ENCODE assay signal across 9 mouse cellular contexts in the genomic region with DNA sequence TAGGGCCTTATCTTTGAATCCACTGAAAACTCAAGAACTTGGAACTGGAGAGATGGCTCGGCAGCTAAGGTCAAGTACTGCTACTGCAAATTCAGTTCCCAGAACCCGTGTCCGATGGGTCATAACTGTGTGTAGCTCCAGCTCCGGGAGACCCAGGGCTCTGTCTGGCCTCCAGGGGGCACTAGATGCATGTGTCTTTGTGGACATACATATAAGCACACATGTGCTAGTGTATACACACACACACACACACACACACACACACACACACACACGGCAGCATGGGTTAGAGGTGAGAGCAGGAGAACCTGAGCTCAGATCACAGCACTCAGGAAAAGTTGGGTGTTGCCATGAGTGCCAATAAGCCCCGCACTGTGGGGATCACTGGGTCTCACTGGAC. TPM values are rescaled to one million over a fixed set of nuclear protein-coding genes. Genes with fewer than 3 reads are reported as not detected.
DNase-seq lines count a peak whose midpoint lies in the region; ATAC-seq and TF ChIP-seq lines count a peak whose summit lies in the region.
"Had no signal": no experiment of that assay in that cellular context is flagged by ENCODE, and none has a peak within 500 bp of the region (broad histone marks: within the 10 kb centered on the region; RNA-seq: fewer than 3 reads in every experiment).

No protein-coding gene starts in this region.

- H3K4me3 ChIP-seq in intestine, embryonic 14.5 days (ENCODE audit: low read depth, low read length), result no peak overlapping the region
- no peak overlapping the region for H3K4me3 ChIP-seq in intestine, embryonic 15.5 days (replicated peaks)
- no peak overlapping the region for H3K4me3 ChIP-seq in ES-Bruce4 (ENCODE audit: low read depth, low read length)
- H3K4me3 ChIP-seq: limb, embryonic 12.5 days had no signal

- H3K9ac ChIP-seq in intestine, embryonic 14.5 days (ENCODE audit: low read length), result no peak overlapping the region
- no peak overlapping the region for H3K9ac ChIP-seq in intestine, embryonic 15.5 days
- H3K9ac ChIP-seq in ES-Bruce4 (ENCODE audit: low read depth, poor library complexity, severe bottlenecking), result no peak overlapping the region
- H3K9ac ChIP-seq: limb, embryonic 12.5 days had no signal

- no peaks in the 10 kb centered on the region for H3K27me3 ChIP-seq in intestine, embryonic 14.5 days (replicated peaks; ENCODE audit: control insufficient read depth, insufficient read depth, low read length)
- no peaks in the 10 kb centered on the region for H3K27me3 ChIP-seq in intestine, embryonic 15.5 days (replicated peaks)
- H3K27me3 ChIP-seq in ES-Bruce4 (ENCODE audit: control insufficient read depth, insufficient read depth, low read length, poor library complexity, severe bottlenecking), result no peaks in the 10 kb centered on the region
- H3K27me3 ChIP-seq: limb, embryonic 12.5 days had no signal

- DNase-seq in intestine, embryonic 14.5 days (ENCODE audit: low spot score), result no peak
- DNase-seq in adrenal gland, postnatal 36 days, result peak; percentile 65 to 78
- DNase-seq in kidney, postnatal 14 days, result peak; percentile 29
- DNase-seq in frontal cortex, postnatal 10 days (ENCODE audit: low spot score in 2 of 2), result no peak
- no peak for DNase-seq in left cerebral cortex, adult 8-10 months (ENCODE audit: low spot score in 2 of 2)
- no peak for DNase-seq in cerebellum, postnatal 4 days (ENCODE audit: low spot score in 2 of 2)

- WGBS in intestine, embryonic 14.5 days, result 83% methylated on average over 6 of the region's 6 CpGs
- WGBS in intestine, embryonic 15.5 days, result 78% methylated on average over 6 of the region's 6 CpGs

- no peaks in the 10 kb centered on the region for H3K9me3 ChIP-seq in intestine, embryonic 14.5 days (ENCODE audit: control insufficient read depth, low read length)
- H3K9me3 ChIP-seq in intestine, embryonic 15.5 days, result no peaks in the 10 kb centered on the region
- no peaks in the 10 kb centered on the region for H3K9me3 ChIP-seq in ES-Bruce4 (replicated peaks; ENCODE audit: control insufficient read depth, insufficient read depth, low read length, poor library complexity, severe bottlenecking)
- H3K9me3 ChIP-seq: limb, embryonic 12.5 days had no signal

- peak; percentile 45 for TF ChIP-seq CTCF in ES-Bruce4 (IDR thresholded peaks at IDR 0.05; ENCODE audit: low read depth, low read length)

- ATAC-seq in intestine, embryonic 14.5 days (replicated peaks; ENCODE audit: low FRiP score, low TSS enrichment, low read depth), result 0 out of 2 replicates have a peak, but pooled peaks have one; percentile 32
- ATAC-seq in intestine, embryonic 15.5 days, result no peak

- no peak overlapping the region for H3K27ac ChIP-seq in intestine, embryonic 14.5 days (ENCODE audit: low read depth)
- H3K27ac ChIP-seq in intestine, embryonic 15.5 days, result no peak overlapping the region
- no peak overlapping the region for H3K27ac ChIP-seq in ES-Bruce4 (ENCODE audit: insufficient read depth, low read length)
- H3K27ac ChIP-seq: limb, embryonic 12.5 days had no signal

- TF ChIP-seq EP300 in ES-Bruce4 (IDR thresholded peaks at IDR 0.05; ENCODE audit: insufficient read depth, low read depth, low read length), result no peak

- H3K4me2 ChIP-seq in intestine, embryonic 14.5 days (ENCODE audit: low read length), result no peak overlapping the region
- no peak overlapping the region for H3K4me2 ChIP-seq in intestine, embryonic 15.5 days (replicated peaks)
- H3K4me2 ChIP-seq: limb, embryonic 12.5 days had no signal

- no peaks in the 10 kb centered on the region for H3K36me3 ChIP-seq in intestine, embryonic 14.5 days (ENCODE audit: control insufficient read depth, insufficient read depth, low read length)
- no peaks in the 10 kb centered on the region for H3K36me3 ChIP-seq in intestine, embryonic 15.5 days
- H3K36me3 ChIP-seq in ES-Bruce4 (ENCODE audit: control insufficient read depth, insufficient read depth, low read length, poor library complexity, severe bottlenecking), result no peaks in the 10 kb centered on the region
- H3K36me3 ChIP-seq: limb, embryonic 12.5 days had no signal

- H3K4me1 ChIP-seq in intestine, embryonic 14.5 days (replicated peaks; ENCODE audit: control insufficient read depth, insufficient read depth, low read length), result no peaks in the 10 kb centered on the region
- H3K4me1 ChIP-seq in intestine, embryonic 15.5 days (replicated peaks), result no peaks in the 10 kb centered on the region
- H3K4me1 ChIP-seq in ES-Bruce4 (ENCODE audit: control insufficient read depth, insufficient read depth, low read length), result no peaks in the 10 kb centered on the region

- no peak for TF ChIP-seq POLR2A in ES-Bruce4 (IDR thresholded peaks at IDR 0.05; ENCODE audit: insufficient read depth, low read length)

RNA-seq across cellular contexts. Expression of gene Ptgfr, which starts 19.2 kb away (rescaled TPM):
- 0.42 and 0.89 TPM in 2 replicates for polyA plus RNA-seq in intestine, embryonic 14.5 days (2014; fragmentation: Nextera tagmentation; extraction: Ambion mirVana)
- 0.33 and 0.56 TPM in 2 replicates for polyA plus RNA-seq in intestine, embryonic 15.5 days (2015; fragmentation: Nextera tagmentation; extraction: Ambion mirVana)
- polyA plus RNA-seq in ES-Bruce4 (2011; ENCODE audit: insufficient read depth, insufficient read length, low read depth, missing spikeins), result not detected in 2 replicates
- under 1 TPM; 0.36 to 0.56 TPM for total RNA-seq in adrenal gland, postnatal 36 days (2021)
- under 1 TPM; 0.57 to 1.00 (median 0.73) TPM for total RNA-seq in left cerebral cortex, adult 8-10 months (2022)

RNA-seq across cellular contexts. Expression of gene Ifi44l, which starts 55.6 kb away (rescaled TPM):
- polyA plus RNA-seq in intestine, embryonic 14.5 days (2014; fragmentation: Nextera tagmentation; extraction: Ambion mirVana), result not detected in 2 replicates
- not detected in 2 replicates for polyA plus RNA-seq in intestine, embryonic 15.5 days (2015; fragmentation: Nextera tagmentation; extraction: Ambion mirVana)
- not detected in 2 replicates for polyA plus RNA-seq in ES-Bruce4 (2011; ENCODE audit: insufficient read depth, insufficient read length, low read depth, missing spikeins)
- total RNA-seq in adrenal gland, postnatal 36 days (2021), result not detected
- not detected for total RNA-seq in left cerebral cortex, adult 8-10 months (2022)
- polyA plus RNA-seq: limb, embryonic 12.5 days had no signal

Comparison
In these comparisons a context has a peak if more than half of its experiments do, and no peak if none do; other contexts are left out.
1. DNase-seq: peak in adrenal gland, postnatal 36 days (2 of 2) and kidney, postnatal 14 days (single experiment); none in intestine, embryonic 14.5 days (single experiment), frontal cortex, postnatal 10 days (0 of 2), left cerebral cortex, adult 8-10 months (0 of 2) and cerebellum, postnatal 4 days (0 of 2).